Mouse (Mus musculus): ENCODE data around the gene Ppp1r3g.
A peak's percentile ranks its signal among the peaks of the same experiment; 100 is the strongest.

Gene Ppp1r3g

DNA sequence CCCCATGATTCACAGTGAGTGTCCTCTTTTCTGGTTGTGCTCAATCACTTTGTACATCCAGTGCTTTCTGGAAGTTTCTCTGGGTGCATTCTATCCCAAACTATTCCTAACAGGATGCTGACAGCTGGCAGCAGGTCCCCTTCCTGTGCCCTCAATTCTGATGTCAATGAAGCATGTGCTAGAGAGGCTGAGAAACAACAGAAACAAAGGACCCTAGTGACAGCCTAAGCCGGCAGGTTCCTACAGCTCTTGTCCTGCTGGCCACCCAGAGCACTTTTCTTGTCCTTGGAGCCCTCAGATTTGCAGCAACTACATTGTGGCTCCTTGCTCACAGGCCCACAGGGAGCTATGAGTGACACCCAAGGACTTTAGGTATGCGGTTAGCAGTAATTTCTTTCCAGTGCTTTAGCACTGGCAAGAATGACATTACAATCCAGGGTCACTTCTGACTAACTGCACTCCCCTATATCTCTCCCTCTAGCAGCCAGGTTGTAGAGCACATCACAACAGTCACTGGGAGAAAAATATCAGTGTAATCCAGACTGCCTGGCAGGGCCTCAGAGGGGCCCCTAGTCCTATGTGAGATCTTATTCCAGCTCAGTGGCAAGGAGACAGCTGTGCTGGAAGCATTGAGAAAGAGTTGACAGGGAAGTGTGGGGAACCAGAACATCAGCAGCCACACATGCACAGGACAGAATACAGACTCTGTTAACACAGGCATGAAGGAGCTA, 37.2 kb downstream of the Ppp1r3g start:
- DNase-seq: no peak

DNA sequence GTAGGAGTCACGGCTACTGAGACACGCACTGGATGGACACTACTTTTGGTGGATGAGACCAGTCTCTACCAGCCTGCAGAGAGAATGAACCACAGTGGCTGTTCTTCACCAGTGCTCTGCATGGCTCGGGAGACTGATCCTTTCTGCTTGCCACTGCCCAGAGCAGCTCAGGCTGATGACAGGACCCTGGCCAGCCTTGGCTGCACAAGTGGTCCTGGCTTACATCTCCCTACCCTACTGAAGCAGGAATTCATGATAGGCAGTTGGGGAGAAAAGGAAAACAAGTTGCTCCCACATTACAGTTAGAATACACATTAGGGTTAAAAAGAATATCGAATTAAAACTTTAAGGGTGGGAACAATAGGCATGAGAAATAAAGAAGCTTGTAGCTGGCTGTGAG, 39.0 kb downstream of the Ppp1r3g start:
- no peak for DNase-seq

DNA sequence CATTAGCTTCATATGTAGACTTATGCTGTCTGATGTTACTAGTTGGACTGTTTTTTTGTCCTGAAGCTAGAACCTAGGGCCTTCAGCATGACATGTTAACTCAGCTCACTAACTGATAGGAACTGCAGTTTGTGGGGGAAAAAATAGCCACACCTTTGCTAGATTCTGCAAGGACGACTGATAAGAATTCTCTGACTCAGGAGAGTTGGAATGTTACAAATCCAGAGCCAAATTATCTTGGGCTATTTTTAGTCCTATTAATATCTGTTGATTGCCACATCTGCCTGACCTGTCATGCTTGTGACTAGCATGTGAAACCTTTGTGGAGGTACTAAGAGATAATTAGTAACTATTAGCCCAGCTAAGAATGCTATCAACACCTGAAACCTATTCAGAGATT, 42.2 kb downstream of the Ppp1r3g start:
- DNase-seq: no peak

DNA sequence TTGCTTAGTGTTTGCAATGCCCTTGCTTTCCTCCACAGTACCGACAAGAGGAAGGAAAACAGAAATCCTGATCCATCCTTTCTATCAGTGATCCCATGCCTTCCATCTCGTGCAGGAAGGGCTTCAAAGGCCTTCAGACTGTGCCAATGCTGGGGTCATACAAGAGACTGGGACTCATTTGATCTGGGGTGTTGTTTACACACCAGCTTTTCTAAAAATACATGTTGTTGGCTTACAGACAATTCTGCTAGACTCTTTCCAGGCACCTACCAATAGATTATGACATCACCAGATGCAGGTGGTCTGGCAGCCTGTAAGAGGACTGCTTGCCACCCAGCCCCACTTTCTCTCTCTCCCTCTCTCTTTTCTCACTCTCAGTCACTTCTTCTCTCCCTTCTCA, 51.3 kb downstream of the Ppp1r3g start:
- DNase-seq: no peak

DNA sequence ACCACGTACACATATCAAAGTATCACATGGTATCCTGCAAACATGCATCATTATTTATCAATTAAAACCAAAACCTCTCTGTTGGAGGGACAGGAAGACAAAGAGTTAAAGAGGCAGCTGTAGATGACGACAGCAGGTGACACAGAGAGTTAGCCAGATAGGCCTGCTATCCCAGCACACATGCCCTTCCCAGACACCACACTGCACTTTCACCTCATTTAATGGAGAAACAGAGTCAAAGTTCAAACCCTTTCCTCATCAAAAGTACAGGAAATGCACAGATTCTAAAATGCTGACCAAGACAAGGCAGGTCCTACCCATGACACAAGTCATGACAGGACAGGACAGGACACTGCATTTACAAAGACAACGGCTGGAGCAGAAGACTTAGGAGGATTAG, 57.0 kb downstream of the Ppp1r3g start:
- no peak for DNase-seq

DNA sequence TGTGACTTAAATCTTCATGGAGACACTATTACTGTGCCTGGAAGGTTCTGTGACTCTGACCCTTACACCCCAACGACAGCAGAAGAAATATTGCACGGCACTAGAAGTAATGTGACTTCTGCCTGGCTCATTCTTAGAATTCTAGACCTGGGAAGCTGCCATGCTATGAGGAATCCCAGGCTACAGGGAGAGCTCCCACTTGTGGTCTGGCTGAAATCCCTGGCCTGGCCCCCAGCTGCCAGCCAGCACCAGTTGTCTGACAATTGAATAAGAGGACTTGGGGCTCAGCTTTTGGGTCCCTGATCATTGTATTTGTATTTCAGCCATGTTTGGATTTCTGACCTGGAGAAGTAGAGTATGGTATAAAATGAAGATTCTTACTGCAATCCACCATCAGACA, 59.4 kb downstream of the Ppp1r3g start:
- DNase-seq: no peak

DNA sequence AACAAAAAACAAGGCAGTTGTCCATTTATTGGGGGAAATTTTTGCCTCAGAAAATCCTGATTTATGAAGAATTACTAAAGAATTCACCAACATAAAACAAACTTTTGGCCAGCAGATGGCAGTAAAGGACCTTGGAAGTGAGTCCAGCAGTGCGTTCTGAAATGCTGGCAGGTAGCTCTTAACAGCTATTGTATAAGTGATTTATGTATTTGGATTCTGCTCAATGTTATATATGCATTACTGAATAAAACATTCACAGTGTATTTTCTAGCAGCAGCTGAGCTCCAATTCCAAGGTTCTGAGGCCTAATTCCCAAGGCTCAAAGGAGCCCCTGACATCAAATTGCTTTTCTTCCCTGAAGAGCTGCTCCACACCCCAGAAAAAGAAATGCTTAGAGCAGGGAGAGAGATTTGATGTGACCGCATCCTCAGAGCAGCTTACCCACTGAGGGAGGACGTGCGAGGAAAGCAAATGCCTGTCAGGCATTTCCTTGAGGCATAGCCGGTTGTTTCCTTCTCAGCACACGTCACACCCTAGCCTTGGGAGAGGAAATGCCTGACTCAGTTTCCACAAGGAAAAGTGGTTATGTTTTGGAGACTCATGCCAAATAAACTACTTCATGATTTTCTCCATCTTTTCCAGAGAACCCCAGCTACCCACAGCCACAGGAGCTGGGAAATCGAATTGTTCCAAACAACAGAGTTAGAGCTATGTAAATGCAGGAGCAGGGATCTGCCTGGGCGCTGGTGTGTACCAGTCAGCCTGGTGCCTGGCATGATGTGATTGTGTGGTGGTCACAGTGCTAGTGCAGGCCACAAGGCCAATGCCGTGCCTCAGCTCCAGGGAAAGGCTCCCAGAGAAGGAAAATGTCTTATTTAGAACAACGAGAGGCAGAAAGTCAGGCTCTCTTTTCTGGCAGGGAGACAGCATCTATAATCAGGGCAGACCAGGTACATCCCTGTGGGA, 61.0 kb downstream of the Ppp1r3g start:
- DNase-seq: peak; percentile 74
